Mouse (Mus musculus) thymus, postnatal 4 days (tissue): ENCODE measurements around the gene Tpp1.
"Not testable (repeated sequence)": the region's sequence is repeated elsewhere in the genome, so short reads cannot be mapped to it uniquely, and the experiment has no call there.

Experiments used
- DNase-seq: peaks from one replicate; pipeline ENCODE4 v3.0.0; 2021

The Tpp1 gene

DNA sequence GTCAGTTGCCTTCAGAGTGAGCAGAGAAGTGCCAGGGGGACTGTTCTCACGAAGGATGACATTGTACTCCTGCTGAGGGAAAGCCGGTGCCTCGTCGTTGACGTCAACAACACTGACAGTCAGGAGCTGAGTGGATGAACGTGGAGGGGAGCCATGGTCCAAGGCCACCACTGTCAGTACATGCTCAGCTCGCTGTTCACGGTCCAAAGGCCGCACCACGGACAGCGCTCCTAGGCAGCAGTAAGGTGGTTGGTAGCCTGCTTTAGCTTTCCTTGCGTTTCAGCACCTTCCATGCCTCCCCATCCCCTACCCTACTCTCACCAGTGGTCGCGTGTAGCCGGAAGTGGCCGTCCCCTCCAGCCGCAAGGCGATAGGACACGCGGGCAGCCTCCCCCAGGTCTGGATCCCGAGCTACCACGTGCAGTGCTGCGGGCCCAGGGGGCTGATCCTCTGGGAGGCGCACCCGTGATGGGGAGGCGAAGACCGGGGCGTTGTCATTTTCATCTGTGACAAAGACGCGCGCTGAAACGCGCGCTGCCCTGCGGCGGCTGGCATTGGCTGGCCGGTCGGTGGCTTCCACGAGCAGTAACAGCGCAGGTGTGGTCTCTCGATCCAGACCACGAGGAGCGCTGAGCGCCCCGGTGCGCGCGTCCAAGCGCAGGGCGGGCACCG is 9.9 kb upstream of the Tpp1 start:
- DNase-seq = no peak

DNA sequence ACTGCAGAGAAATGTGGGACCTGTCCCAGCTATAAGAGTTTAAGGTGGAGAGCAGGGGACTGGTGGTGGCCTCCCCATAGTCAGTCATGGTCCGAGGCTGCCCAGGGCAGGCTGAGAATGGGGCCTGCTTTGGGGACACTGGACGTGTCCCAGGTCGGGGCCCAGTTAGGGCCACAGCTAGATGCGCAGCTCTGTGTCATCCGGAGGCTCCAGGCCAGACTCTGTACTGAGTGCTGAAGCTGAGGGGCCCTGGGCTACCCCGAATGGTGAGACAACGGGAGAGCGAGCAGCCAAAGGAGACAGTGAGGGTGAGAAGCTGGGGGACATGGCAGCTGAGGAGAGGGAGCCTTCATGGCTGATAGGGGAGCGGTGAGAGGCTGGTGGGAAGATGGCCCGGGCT is 1.2 kb upstream of the Tpp1 start:
- DNase-seq = no peak

DNA sequence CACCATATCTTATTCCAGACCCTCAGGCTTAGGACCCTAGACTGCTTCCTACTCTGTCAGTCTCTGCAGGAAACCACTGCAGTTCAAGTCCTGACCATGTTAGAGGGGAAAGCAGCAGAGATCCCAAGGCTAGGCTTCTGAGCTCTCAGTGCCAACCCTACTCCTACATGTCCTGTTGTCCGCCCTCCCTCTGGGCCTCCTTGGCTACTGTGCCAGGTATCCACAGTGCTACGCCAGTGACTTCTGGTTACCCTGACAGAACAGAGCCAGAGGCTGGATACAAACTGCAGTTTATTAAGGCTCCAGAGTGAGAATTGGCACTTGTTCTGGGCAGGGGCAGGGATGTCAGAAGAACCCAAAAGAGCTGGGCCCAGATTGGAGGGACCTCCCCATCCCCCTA is 681 bp upstream of the Tpp1 start:
- no peak for DNase-seq

DNA sequence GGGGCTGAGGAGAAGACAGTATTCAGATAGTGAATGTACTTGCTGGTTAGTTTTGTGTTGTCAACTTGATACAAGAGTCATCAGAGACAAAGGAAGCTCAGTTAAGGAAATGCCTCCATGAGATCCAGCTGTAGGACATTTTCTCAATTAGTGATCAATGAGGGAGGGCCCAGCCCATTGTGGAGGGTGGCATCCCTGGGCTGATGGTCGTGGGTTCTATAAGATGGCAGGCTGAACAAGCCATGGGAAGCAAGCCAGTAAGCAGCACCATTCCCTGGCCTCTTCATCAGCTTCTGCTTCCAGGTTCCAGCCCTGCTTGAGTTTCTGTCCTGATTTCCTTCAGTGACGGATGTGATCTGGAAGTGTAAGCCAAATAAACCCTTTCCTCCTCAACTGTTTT is 4.3 kb downstream of the Tpp1 start:
- no peak for DNase-seq

DNA sequence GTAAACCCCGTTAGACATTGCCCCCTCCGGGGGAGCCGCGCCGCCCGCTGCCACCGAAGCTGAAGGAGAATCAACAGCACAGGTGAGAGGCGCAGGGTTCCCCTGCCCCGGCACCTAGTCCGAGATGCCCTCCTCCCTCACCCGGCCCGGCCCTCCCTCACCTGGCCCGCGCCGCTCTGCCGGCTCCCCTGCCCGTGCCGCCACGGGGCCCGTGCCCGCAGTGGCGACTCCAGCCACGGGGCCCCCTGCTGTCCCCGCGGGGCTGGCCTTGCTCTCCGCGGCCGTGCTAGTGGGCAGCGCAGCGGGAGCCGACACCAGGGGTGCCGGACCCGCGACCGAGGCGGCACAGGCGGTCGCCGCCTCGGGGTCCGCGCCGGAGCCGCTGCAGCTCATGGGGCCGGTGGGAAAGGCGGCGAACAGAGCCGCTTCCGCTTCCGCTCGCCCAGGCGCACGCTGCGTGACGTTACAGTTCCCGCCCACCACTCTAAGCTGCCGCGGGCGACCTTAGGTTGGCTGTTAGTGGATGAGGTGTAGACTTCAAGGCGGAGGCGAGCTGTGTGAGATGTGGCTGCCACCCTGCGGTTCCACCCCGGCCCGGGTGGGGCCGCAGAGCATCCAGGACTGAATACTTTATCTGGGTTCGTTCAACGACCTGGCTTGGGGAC is 8.0 kb downstream of the Tpp1 start, which contains the start of gene Taf10:
Gene Taf10, minus strand, starts transcription at position 436 of the 665 bp plus-strand sequence.
- DNase-seq = peak; percentile 92

DNA sequence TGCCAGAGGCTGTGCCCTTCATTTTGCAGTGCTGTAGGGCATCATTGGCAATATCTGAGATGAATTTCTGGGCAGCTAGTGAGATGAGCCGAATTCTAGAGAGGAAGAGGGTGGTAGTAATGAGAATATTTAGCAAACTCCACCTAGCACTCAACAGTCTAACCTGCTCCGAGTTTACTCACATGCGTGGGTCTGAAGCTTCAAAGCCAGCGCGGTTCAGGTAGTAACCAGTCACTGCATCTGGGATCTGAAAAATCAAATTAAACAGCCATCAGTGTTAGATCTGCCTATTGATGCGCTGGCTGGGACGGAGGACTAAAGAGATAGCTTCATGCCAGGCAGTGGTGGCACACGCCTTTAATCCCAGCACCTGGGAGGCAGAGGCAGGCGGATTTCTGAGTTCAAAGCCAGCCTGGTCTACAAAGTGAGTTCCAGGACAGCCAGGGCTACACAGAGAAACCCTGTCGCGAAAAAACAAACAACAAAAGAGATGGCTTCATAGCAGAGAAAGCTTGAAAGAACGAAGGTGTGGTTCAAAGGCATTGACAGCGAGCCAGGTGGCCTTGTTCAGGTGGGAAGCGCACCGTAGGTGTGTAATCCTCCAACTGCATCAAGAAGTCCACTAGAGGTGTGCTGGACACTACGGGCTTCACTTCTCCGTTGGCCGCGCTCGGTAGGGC is 8.6 kb downstream of the Tpp1 start:
- not testable (repeated sequence) for DNase-seq

DNA sequence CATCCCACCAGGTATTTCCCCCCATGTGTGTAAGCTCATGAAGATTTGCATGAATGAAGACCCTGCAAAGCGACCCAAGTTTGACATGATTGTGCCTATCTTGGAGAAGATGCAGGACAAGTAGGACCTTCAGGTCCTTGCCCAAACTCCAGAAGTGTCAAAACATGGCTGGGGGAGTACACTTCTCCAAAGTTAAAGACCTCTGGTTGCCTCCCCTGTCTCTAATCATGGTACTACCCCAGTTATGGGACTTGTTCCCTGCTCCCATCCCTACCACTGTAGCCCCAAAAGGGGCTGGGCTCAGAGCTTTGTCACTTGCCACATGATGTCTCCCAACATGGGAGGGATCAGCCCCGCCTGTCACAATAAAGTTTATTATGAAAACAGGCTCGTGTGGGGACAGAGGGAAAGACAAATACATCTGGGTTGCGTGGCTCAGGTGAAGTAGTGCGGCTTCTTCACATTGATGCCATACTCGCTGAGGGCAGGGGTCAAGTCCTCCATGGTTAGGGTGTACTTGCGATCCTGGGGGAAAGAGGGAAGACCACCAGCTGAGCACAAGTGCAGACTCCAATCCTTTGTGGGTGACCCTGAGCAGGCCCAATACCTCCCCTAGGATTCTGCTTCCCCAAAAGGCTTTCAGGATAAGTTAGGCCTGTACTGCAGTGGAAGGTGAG is 9.4 kb downstream of the Tpp1 start:
- DNase-seq = not testable (repeated sequence)

DNA sequence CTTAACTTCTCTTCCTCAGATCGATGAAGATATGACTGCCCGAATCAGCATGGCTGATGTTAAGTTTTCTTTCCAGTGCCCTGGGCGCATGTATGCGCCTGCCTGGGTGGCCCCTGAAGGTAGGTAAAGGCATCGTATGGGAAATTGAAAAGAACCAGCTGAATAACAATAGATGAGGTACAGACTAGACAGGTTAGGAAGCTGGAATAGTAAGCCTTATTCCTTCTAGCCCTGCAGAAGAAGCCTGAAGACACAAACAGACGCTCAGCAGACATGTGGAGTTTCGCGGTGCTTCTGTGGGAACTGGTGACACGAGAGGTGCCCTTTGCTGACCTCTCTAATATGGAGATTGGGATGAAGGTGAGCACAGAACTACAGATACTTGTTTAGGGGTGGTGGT is 10.1 kb downstream of the Tpp1 start:
- no peak for DNase-seq

DNA sequence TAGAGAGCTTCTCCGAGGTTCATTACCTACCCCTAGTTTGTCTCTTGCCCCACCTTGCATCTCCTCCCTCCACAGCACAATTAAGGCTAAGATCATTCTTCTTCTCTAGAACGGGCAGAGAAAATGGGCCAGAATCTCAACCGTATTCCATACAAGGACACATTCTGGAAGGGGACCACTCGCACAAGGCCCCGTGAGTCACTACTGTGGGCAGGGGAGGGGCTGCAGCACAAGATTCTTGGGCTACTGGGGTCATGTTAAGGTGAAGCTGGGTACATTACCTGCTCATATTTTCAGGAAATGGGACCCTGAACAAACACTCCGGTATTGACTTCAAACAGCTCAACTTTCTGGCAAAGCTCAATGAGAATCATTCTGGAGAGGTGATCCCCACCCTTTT is 11.2 kb downstream of the Tpp1 start:
- no peak for DNase-seq

DNA sequence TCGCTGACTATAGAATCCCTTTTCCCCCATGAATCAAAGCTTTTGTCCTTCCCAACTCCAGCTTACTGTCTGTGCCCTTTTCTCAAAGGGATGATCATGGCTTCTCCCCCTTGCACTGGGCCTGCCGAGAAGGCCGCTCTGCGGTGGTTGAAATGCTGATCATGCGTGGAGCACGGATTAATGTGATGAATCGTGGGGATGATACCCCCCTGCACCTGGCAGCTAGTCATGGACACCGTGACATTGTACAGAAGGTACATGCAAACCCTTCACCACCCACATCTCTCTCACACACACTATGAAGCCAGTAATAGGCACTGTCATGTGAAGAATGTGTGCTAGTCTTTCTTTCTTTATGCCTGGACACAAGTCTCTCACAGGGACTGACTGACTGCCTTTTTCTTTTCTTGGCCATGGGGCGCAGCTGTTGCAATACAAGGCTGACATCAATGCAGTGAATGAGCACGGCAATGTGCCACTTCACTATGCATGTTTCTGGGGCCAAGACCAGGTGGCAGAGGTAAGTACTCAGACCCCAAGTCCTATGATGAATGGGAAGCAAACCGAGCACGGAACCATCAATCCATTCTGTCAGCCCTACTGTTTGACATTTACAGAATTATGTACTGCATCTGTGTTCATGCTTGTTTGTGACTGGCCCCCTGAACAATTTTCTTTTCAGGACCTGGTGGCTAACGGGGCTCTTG is 11.8 kb downstream of the Tpp1 start:
- DNase-seq = no peak

DNA sequence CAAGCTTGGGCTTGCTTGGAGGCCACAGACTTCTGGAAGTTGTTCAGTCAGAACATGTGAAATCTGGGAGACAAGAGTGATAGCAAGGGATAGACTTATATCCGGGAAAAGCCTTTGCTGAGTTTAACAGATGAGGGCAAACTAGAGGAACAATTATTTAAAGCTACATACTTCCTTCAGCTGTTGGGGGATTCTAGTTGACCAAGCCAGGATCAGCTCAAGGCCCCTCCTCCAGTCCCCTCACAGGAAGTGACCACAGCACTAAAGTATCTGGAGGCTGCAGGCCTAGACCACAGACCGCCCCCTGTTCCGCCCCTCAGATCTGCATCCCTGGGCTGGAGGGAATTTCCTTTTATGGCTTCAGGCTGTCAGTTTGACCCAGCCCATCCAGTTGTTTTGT is 13.1 kb downstream of the Tpp1 start:
- DNase-seq = no peak

DNA sequence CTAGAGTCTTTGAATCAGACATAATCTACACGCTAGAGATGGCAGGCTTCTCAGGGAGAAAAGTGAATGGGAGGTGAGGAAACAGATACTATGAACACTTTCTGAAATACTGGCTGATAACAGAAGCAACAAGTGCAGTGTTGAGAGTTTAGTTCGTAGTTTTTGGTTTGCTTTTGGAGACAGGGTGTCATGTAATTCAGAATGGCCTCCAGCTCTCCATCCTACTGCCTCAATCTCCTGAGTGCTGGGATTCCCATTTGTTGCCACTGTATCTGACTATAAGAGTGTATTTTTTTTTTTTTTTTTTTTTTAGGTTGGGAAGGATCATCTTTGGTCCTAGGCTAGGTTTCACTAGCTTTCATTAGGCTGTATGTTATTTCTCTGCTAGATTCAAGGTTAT is 13.7 kb downstream of the Tpp1 start:
- no peak for DNase-seq

DNA sequence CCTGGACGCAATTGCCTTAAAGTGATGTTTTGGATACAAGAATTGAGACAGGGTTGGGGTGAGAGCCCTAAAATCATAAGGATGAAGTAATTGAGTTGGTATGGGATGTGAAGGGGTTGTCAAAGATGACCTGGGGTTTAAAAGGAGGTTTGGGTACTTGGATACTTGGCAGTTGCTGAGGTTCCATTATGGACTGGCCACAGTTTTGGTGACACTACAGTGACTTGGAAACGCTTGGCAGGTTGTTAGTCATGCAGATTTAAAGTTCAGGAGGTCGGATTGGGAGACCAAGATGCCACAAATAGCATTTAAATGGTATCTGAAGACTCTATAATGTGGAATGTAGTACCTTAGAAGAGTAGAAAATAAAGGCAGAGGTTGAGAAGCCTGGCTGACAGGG is 14.4 kb downstream of the Tpp1 start:
- no peak for DNase-seq

DNA sequence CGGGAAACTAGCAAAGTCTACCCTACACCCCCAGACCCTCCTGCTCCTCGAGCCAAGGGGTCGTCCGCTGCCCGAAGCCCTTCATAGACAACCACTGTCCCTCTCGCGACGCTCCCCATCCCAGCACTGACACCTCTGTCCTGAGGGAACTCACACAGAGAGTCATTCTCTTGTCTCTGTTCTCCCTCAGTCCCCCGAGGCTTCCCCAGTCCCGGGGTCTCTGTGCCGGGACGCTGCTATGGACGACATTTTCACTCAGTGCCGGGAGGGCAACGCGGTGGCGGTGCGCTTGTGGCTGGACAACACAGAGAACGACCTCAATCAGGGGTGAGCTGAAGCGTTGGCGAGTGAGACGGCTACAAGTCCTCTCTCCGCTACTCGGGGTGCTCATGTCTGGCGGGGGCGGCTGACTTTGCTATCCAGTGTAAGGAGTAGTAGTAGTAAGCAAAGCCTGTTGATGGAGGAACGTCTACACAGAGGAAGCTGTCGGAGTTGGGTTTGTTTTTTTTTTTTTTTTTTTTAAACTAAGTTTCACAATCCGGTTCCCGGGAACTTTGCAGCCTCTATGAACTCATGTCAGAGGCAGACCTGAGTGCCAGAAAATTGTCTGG is 15.0 kb downstream of the Tpp1 start, which contains the start of gene Rrp8:
Gene Rrp8, minus strand, starts transcription at position 475 of the 611 bp plus-strand sequence.
- peak; percentile 63 for DNase-seq

DNA sequence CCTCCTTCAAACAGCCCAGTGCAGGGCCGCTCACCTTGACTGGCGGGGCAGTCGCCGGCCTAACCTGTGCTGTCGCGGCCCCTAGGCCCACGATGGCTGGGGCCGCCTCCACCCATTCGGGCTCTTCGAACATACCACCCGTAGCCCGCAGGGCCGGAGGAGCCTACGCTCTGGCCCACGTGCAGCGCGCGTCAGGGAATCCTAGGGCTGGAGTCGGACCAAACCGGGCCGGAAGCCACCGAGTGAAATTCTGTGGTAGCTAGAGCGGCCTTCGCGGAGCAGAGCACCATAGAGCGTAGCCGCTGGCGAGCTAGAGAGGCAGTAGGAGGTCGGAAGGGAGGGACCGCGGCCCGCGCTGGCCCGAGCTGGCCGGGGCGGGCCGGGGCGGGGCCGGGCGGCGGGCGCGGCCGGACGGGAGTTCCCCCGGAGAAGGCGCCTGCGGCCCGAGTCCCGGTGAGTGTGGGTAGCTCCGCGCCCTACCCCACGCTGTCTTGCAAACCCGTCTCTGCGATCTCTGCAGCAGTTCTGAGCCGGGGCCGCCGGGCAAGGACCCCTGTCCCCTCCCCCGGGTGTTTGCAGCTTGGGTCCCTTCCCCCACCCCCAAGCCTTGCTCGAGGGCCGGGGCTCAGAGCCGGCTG is 15.7 kb downstream of the Tpp1 start, which contains the start of gene Ilk:
Gene Ilk, plus strand, starts transcription at position 329 of the 638 bp plus-strand sequence.
- peak; percentile 85 for DNase-seq

DNA sequence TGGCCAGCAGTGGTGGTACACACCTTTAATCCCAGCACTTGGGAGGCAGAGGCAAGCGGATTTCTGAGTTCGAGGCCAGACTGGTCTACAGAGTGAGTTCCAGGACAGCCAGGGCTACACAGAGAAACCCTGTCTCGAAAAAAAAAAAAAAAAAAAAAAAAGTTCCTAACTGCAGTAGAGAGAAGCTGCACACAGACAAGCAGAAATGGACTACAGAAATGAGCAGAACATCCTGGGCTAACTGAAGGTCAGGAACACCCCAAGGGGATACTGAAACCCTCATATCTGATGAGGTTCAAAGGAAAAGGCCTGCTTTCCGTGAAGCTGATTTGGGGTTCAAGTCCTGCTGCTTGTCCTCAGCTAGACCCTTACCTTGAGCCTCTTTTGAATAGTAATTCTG is 16.6 kb downstream of the Tpp1 start:
- not testable (repeated sequence) for DNase-seq

DNA sequence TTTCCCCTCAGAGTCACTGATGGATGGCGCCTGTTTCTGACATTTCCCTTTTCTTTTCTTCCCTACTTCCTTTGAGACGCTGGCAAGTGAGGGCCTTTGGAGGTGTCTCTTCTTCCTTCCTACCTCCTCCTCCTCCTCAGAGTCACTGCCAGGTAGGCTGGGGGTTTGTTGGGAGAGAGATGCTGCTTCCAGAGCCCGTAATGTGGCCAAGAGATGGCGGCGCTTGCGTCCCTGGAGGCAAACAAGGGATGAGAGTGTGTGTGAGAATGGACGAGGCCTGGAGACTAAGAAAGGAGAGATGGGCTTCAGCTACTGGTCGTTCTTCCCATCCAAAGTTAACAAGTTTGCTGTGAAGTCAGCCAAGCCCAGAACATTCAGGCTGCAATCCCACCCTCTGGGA is 17.2 kb downstream of the Tpp1 start:
- DNase-seq = no peak

DNA sequence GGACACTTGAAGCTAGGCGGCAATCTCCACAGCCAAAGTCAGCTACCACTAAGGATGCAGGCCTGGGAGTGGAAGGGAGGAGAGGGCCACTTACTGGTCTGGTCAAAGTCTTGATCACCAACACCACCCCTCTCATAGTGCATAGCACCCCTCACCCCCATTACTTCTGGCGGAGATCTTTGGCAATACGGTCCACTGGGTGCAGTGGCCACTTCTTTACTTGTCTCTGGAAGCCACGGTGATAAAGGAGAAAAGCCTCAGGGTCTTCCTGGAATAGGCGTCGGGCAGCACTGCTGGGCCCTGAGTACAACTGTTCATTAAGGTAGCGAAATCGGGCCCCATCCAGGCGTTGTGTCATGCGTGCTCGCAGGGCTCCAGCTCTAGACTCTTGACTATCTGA is 18.2 kb downstream of the Tpp1 start:
- no peak for DNase-seq

DNA sequence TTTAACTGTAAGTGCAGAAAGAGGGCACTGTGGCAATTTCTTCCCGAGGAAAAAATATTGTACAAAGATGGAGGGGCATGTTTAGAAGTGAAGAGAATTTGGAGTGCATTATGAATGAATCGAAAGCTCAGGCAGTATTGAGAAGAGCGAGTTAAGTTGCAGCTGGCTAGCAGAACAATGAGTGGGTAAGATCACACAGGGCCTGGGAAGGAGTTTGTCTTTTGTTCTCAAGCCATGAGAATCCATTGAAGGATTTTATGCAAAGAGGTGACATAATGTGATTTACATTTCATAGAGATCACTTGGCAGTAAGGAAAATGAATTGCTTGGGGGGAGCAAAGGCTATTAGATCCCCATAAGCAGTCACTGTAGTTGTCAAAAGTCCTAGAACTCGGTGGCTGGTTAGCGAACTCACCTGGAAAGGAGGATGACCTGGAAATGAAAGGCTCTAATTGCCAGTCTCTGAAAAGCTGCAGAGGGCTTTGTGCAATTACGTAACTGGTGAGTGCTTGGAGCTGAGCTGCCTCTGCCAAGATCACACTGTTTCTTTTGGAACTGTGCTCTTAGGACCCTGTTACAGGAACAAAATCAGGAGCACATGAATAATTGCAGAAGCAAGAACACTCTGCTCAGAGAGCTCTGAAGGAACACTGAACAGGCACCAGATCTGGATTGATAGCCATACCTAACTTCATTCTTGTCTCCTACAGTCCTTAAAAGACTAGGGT is 23.2 kb downstream of the Tpp1 start:
- no peak for DNase-seq

DNA sequence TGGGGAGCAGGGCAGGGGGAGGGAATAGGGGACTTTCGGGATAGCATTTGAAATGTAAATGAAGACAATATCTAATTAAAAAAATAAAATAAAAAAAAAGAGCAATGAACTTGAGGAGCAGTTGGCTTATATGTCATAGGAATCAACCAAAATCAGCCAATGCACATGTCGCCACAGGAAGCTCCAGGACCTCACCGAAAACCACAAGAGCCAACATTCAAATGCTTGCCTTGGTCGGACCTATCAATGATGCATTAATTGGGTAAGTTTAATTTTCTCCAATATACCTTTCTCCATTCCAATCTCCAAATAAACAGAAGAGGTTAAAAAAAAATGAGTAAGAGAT is 25.1 kb downstream of the Tpp1 start:
- no peak for DNase-seq
